Mouse (Mus musculus): ENCODE data around the gene Kif12.

DNA sequence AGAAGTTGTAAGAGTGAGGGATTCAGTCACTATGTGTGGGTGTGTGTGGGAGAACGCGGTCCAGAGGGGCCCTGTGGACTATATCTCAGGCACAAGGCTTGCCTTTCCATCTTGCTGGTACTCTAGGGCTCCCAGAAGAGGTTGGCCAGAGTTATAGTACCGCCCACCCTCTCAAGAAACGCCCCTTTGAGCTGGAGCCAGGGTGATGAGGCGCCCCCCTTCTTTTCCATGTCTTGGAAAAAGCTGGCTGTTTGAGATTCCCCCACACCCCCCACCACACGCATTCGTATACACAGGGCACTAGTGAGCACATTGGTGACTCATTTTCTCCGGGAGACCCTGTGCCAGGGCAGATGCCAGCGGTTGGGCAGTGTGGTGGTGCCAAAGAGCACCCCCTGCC is 44.6 kb upstream of the Kif12 start:
- no peak for TF ChIP-seq CTCF (IDR thresholded peaks at IDR 0.05; ENCODE audit: insufficient read depth, low read depth, low read length)
- TF ChIP-seq POLR2A (IDR thresholded peaks at IDR 0.05; ENCODE audit: insufficient read depth, low read depth, low read length) = no peak

Data from olfactory bulb, adult 2 months (tissue).